Mouse (Mus musculus): ENCODE results near the gene Rasa4. TPM values are rescaled to one million over a fixed set of nuclear protein-coding genes. Genes with fewer than 3 reads are reported as not detected.
"Not testable (repeated sequence)": the region's sequence is repeated elsewhere in the genome, so short reads cannot be mapped to it uniquely, and the experiment has no call there.

Rasa4 gene
- total RNA-seq, 2 experiments from 2014 or later: 2.2 to 3.2 TPM

DNA sequence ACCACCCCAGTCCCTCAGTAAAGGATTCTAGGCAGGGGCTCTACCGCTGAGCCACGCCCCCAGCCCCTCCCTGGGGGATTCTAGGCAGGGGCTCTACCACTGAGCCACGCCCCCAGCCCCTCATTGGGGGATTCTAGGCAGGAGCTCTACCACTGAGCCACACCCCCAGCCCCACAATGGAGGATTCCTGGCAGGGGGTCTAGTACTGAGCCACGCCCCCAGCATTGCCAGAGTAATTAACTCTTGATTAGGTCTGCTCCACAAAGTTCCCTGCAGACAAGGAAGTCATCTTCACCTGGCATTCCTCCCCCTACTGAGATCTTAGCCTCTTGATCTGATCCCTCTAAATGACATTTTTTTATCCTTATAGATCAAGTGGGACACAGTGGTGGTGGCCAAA is 29.8 kb downstream of the Rasa4 start:
- not testable (repeated sequence) for DNase-seq

DNA sequence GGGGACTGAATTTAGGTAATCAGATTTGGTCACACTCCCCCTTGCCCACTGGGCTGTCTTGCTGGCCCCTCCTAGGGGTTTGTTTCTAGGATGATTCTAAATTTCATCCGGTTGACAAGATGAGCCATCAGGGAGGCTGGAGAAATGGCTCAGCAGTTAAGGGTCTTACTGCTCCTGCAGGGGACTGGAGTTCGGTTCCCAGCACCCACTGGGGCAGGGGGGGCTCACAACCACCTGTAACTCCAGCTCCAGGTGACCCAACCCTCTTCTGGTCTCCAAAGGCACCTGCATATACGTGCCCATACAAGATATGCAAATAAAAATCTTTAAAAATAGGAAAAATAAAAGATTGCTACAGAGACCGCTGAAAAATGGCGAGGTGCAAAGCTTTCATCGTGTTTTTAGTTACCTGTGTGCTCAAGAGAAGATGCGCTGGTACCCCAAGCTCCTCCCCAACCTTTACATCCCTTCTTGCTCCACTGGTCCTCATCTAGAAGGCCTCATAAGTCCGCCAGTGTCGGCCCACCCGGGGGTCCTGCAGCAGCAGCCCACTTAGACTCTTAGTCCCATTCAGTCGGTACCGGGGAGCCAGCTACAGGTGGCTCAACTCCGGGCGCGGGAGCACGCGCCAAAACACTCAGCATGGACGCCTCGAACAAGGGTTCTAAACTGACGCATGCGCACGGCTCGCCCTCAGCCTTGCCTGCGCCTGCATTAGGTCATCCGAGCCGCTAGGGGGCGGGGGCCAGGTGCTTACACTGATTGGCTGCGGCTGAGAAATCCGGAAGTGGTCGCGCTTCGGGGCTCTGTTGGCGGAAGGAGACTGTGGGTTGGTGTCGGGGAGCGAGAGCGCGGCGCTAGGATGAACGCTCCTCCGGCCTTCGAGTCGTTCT is 32.4 kb downstream of the Rasa4 start, which contains the start of gene Polr2j:
Polr2j (plus strand) TSS at position 741 of the 893 bp plus-strand sequence.
- peak; percentile 97 to 99 for DNase-seq

DNA sequence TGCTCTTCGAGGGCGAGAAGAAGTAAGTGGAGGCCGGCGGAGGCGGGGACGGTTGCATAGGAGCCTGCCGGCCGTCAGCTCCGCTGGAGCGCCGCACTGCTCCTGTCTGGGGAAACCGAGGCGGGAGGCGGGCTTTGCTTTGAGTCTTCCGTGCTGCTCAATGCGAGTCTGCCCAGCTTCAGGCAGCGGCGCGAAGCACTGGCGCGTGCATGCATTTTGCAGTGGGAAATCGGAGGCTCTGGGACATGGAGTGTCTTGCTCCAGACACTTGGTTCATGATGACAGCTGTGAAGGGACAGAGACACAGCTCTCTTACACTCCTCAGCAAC is 33.0 kb downstream of the Rasa4 start:
- DNase-seq: no peak

DNA sequence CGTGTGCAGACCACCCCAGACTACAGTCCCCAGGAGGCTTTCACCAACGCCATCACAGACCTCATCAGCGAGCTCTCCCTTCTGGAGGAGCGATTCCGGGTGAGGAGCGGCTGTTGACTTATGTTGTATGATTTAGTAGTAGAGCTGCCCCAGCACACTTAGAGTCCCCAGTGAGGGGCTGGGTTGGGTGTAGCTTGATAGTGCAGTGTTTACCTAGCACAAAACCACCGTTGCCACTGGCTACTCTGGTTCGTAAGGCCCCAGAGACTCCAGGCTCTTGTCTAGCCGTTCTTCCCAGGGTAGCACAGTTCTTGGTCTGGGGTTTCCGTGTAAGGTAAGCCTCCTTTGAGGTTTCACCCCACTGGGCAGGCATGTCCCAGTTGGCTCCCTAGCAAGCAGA is 38.4 kb downstream of the Rasa4 start:
- no peak for DNase-seq

DNA sequence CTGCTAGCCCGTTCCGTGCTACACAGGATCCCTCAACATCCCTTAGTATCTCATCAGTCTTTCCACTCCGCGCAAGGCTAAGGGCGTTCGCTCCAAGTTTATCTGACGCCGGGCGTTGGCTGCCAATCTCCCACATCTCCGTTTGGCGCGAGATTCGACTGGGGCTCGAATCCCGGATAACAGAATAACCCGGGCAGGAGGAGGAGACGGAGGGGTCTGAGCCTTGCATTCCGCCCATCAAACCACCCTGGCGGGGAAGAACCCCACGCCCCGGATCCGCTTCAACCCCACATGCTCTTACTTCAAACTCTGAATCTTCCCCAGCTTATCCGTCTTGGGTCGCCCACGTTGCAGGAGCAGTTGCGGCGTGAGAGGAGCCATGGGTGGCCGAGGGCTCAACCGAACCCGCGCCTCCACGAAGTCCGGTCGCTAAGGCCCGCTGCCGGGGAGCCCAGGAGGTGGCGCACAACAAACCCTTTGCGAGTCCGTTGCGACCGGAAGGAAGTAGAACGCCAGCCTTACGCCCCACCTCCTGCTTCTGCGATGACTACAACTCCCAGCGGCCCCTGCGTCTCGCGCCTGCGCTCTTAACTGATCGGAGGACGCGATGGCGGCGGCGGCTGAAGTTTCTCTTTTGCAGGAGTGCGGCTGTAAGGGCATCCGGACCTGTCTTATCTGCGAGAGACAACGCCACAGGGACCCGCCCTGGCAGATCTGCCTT is 52.0 kb downstream of the Rasa4 start, which contains the start of the genes Lrwd1 and Alkbh4:
Lrwd1 (minus strand) TSS at position 504 of the 721 bp plus-strand sequence.
Alkbh4 (plus strand) TSS at position 576 of the 721 bp plus-strand sequence.
- peak; percentile 94 for DNase-seq

DNA sequence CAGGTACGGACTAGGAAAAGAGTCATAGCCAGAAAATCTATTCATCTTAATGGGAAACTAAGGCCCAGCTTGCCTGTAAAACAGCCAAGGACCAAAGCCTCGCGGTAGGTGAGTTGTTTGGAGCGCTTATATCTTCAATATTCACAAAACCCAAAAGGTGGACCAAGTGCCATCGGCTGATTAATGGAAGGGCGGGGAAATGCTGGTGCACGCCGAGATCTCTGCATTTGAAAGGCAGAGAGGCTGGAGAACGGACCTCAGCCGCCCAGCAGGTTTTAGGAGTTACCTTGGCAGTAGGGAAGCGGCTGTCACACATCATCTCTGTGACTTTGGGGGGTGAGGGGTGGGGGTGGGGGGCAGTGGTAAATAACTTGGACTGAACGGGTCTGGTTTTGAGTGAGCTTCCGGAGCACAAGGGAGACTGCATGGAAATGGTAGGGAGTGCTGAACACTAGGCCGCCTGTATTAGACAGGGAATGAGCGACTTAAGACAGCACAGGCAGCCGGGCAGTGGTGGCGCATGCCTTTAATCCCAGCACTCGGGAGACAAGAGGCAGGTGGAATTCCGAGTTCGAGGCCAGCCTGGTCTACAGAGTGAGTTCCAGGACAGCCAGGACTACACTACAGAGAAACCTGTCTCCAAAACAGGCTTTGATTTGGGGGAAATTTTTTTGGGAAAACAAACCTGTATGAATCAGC is 52.7 kb downstream of the Rasa4 start:
- no peak for DNase-seq

DNA sequence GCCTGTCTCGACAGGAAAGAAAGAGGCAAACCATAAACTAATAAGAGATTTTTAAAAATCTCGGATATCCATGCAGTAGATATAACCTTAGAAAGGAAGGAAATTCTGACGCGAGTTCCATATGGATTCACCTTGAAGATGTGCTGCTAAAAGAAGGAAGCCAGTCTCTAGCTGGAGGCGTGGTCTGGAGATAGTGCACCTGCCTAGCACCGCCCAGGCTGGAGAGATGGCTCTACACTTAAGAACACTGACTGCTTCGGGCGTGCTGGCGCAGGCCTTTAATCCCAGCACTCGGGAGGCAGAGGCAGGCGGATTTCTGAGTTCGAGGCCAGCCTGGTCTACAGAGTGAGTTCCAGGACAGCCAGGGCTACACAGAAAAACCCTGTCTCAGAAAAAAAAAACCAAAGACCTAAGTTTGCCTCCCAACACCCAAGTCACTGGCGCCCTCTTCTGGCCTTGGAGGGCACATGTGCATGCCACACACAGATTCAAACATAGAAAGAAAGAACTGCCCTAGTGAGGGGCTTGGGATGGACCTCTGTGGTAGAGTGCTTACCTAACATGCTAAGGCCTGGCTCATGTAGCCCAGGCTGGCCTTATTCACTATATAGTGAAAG is 54.0 kb downstream of the Rasa4 start:
- DNase-seq: no peak

DNA sequence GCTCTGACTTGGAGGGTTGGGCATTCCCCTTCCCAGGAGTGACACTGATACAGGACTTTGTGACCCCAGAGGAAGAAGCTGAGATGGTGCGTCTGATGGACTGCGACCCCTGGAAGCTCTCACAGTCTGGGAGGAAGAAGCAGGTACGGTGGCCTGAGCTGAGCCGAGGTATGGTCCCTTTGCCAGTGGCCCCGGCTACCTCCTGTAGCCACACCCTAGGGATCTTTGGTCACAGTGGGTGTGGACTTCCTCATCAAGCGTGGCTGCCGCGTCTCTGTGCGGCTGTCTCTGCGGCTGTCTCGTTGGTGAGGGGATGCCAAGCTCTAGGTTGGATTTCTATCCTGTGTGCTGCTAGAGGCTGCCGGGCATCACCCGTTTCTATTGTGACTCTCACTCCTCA is 55.7 kb downstream of the Rasa4 start:
- no peak for DNase-seq

DNA sequence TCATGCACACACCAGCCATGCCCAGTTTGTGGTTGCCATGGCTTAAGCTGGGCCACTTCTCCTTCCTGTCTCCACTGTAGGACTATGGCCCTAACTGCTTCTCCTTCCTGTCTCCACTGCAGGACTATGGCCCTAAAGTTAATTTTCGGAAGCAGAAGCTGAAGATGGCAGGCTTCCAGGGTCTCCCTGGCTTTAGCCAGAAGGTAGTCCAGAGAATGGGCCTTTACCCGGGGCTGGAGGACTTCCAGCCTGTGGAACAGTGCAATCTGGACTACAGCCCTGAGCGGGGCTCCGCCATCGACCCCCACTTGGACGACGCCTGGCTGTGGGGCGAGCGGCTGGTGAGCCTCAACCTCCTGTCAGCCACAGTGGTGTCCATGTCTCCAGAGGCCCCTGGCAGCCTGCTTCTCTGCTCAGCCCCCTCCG is 56.4 kb downstream of the Rasa4 start:
- no peak for DNase-seq

DNA sequence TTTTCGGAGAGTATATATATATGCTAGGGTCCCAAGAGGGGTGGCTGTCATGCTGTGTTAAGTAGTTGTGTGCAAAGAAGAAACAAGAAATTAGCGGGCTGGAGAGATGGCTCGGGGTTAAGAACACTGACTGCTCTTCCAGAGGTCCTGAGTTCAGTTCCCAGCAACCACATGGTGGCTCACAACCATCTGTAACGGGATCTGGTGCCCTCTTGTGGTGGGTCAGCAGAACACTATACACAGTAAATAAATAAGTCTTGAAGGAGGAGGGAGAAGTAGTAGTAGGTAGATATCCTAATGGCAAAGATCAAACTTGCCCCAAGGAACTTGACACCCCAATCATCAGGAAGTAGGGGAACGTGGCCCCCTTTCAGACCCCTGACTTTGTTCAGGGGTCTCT is 59.0 kb downstream of the Rasa4 start:
- DNase-seq: no peak

DNA sequence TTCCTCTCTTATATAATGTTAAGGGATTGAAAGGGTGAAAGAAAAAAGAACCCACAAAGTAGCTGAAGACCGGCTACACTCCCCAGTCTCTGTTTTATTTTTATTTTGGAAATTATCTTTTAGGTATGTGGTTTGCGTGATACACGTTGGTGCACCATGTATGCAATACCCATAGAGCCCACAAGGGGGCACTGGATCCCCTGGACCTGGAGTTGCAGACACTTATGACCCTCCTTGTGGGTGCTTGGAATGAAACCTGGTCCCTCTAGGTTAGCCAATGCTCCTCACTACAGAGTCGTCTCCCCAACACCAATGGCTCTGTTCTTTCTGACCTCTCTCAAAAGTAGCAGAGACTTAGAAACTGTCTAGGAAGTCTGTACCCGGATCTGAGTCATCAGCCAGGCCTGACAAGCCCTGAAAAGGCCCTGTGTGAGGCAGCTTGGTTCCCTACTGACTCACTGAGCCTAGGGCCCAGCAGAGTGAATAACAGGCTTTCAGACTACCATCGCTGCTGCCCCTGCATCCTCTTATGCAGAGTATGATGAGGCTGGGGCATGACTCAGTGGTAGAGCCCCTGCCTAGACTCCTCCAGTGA is 59.5 kb downstream of the Rasa4 start:
- DNase-seq: no peak

DNA sequence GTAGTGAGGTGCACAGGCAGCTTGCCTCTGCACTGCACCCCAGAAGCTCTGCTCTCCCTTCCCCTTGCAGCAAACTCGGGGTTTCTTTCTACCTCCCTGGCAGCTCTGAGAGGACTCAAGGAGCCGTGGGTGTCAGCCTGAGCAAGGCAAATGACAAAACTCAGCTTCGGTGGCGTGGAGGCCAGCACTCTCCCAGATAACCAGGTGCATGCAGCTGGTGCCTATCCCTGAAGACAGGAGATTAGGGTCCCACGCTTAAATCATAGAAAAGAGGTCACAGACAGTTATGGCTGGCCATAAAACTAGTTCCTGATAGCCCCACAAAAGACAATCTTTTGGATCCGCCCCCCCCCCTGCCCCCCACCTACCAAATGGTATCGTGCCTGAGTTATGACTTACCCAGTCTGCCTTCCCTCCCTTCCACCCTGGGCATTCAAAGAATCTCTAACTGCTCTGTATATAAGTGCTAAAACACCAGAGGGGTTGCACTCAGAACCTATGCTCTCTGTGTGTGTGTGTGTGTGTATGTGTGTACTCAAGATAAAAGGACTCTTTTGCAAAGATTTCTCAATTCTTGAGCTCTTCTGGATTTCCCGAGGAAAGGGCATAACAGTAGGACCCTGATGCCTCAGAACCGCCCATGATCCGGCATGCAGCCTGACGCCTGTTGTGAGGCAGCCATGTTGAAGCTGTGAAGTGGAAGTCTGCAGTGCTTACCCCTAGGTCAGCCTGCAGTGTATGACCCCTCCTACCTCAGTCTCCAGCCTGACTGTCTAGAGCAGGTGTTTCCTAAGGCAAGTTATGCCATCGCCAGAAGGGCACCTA is 61.1 kb downstream of the Rasa4 start:
- no peak for DNase-seq

DNA sequence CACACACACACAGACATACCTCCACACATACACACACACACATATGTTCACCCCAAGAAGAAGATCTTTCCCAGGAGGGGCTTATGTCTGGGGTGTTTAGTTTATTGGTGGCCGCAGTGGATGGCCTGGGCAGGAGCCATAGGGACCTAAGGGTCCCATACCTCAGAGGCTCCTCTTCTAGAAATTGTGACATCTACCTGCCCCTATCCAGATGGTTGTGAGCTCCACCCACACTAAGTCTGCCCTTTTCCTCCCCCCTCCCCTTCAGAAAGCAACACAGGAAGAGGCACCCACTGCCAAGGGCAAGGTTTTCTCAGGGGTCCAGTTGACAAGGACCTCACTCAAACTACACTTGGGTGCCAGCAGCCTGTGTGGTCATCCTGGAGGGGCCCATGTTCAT is 63.2 kb downstream of the Rasa4 start:
- DNase-seq: no peak

DNA sequence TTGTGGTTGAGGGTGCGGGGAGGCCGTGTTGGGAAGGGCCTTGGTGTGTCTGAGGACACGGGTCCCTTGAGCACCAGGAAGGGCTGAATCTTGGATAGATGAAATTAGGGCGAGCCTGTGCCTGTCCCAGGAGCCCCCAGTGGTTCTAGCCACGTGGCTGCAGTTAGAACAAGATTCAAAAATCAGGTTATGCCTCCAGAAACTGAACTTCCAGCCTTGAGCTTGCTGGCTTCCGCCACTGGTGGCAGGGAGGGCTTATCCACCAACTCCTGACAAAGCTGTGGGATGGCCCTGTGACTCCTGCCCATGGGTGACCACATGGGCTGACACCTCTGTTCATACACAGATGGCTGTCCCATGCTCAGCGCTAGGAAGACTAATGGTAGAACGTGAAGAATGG is 64.0 kb downstream of the Rasa4 start:
- DNase-seq: no peak

DNA sequence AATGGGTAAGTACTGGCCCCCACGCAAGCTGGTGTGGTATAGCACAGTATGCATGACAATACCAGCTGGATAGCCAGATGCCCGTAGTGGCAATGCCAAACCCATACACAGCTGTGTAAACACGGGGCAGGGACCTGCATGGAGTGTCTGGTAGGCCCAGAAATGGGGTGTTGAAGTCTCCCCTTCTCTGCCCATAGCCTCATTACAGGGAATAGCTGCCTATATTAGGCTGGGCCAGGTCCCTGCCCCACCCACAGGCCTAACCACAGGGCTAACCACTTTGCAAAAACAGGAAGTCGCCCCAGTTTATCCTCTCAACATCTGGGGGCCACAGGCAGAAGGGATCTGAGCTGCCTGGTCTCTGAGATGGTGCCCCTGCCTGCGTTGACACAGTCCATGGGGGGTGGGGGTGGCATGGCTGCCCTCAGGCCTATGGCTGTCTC is 65.4 kb downstream of the Rasa4 start:
- not testable (repeated sequence) for DNase-seq

DNA sequence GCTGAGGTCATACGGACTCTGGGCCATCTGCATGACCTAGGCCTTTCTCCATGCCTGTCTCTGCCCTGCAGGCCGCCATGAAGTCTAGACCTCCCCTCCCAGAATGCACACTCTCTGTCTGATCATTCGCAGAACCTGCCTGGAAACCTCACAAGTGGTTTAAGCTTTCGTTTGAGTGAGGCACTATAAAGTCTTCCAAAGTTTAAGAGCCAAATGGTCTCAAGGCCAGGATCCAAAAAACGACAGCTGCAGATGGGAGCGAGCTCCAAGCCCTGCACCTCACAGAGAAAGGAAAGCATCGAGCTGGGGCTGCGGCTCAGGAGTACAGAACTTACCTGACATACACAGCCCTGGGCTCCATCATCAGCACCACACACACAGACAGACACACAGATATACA is 68.6 kb downstream of the Rasa4 start:
- DNase-seq: no peak

DNA sequence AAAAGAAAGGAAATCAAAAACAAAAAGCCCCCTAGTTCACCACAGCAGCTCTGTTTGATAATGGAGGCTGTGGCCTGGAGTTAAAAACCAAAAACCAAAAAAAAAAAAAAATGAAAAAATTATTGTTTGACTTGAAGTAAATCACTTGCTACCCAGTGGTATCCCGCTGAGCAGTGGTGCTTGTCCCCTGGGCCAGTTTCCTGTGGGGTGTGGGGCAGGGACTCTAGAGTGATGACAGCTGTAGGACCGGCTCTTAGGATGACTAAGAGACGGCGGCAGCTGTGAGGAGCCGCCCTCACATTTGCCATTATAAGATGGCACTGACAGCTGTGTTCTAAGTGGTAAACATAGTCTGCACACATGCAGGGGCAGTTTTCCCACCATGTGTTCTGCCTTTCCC is 71.7 kb downstream of the Rasa4 start:
- no peak for DNase-seq

DNA sequence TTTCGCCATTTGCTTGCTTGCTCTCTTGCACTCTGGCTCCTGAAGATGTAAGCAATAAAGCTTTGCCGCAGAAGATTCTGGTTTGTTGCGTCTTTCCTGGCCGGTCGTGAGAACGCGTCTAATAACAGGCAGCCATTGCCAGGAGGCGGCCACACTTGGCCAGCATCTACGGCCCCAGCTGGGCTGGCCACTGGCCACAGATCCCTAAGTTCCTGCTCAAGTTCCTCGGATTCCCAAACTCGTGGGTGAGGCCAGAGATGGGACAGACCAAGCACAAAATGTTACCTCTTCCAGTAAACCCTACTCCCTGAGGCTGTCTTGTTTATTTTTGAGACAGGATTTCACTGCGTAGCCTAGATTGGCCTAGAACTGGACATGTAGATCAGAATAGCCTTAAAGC is 76.4 kb downstream of the Rasa4 start:
- DNase-seq: not testable (repeated sequence)
